Mouse (Mus musculus): ENCODE measurements around the gene Sox5.

The Sox5 gene

GRCm38 (mm10) chr6:144010285-144010684 lies 771.5 kb downstream of the Sox5 start:
- no peak for DNase-seq

GRCm38 (mm10) chr6:144005132-144005531 lies 776.6 kb downstream of the Sox5 start:
- DNase-seq, result no peak

GRCm38 (mm10) chr6:143998201-143998600 lies 783.6 kb downstream of the Sox5 start:
- DNase-seq, result no peak

GRCm38 (mm10) chr6:143997616-143998015 lies 784.2 kb downstream of the Sox5 start:
- no peak for DNase-seq

GRCm38 (mm10) chr6:143995046-143995445 lies 786.7 kb downstream of the Sox5 start:
- no peak for DNase-seq

- no peak for DNase-seq
Observed at GRCm38 (mm10) chr6:143987548-143987947, 794.2 kb downstream of the Sox5 start.

GRCm38 (mm10) chr6:143980131-143980530 lies 801.6 kb downstream of the Sox5 start:
- DNase-seq, result no peak

- DNase-seq, result no peak
Observed at GRCm38 (mm10) chr6:143967724-143968400, 813.9 kb downstream of the Sox5 start.

- no peak for DNase-seq
Observed at GRCm38 (mm10) chr6:143960487-143960886, 821.3 kb downstream of the Sox5 start.

- no peak for DNase-seq
Observed at GRCm38 (mm10) chr6:143960081-143960480, 821.7 kb downstream of the Sox5 start.

- DNase-seq, result no peak
Observed at GRCm38 (mm10) chr6:143958372-143958771, 823.4 kb downstream of the Sox5 start.

GRCm38 (mm10) chr6:143957063-143957462 lies 824.7 kb downstream of the Sox5 start:
- no peak for DNase-seq

GRCm38 (mm10) chr6:143948553-143949308 lies 833.0 kb downstream of the Sox5 start:
- DNase-seq, result no peak

GRCm38 (mm10) chr6:143948071-143948470 lies 833.7 kb downstream of the Sox5 start:
- no peak for DNase-seq

- no peak for DNase-seq
Observed at GRCm38 (mm10) chr6:143943126-143943525, 838.7 kb downstream of the Sox5 start.

GRCm38 (mm10) chr6:143941291-143941785 lies 840.4 kb downstream of the Sox5 start:
- DNase-seq, result no peak

GRCm38 (mm10) chr6:143923146-143923545 lies 858.6 kb downstream of the Sox5 start:
- no peak for DNase-seq

- no peak for DNase-seq
Observed at GRCm38 (mm10) chr6:143918405-143918947, 863.3 kb downstream of the Sox5 start.

- no peak for DNase-seq
Observed at GRCm38 (mm10) chr6:143916152-143916735, 865.5 kb downstream of the Sox5 start.

GRCm38 (mm10) chr6:143915686-143916085 lies 866.1 kb downstream of the Sox5 start:
- no peak for DNase-seq

GRCm38 (mm10) chr6:143912316-143912715 lies 869.5 kb downstream of the Sox5 start:
- no peak for DNase-seq

- DNase-seq, result no peak
Observed at GRCm38 (mm10) chr6:143904693-143905031, 877.1 kb downstream of the Sox5 start.

- no peak for DNase-seq
Observed at GRCm38 (mm10) chr6:143903981-143904692, 877.6 kb downstream of the Sox5 start.
